Mouse (Mus musculus): ENCODE measurements around the gene Nrap.

Gene Nrap

DNA sequence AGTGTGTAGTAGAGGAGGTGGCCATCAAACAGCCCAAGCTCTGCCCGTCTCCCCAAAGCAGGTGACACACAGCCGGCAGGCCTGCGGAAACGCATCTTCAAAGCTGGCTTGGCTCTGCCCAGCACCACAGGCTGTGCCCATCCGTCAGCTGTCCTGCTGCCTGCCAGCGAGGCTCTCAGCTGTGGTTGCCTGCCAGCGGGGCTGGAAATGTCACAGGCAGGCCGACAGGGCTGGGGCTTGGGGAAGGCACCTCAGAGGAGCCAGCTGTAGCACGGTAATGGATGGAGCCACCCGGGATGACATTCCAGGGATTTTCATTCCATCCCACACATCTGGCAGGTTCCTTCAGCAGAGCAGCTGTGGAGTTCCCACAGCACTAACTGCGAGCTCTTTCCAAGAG is 89.0 kb downstream of the Nrap start:
- no peak for DNase-seq (ENCODE audit: low read depth)

DNA sequence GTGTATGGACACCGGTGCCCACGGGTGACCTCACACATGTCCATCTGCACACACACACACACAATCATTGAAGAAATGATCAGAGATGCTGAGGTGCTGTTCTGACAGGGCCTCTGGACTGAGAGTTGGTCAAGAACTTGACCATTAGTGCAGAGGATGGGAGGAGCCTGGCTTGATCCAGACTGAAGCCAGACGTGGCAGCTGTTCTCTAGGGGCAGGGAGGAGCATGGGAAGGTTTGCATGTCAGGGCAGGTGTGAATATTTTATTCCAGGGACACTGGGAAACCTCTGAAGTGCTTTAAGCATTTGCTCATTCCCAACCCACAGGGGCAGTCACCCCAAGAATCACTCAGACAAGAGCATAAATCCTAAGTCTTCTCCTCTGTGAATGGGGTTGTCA is 92.6 kb downstream of the Nrap start:
- no peak for DNase-seq (ENCODE audit: low read depth)

DNA sequence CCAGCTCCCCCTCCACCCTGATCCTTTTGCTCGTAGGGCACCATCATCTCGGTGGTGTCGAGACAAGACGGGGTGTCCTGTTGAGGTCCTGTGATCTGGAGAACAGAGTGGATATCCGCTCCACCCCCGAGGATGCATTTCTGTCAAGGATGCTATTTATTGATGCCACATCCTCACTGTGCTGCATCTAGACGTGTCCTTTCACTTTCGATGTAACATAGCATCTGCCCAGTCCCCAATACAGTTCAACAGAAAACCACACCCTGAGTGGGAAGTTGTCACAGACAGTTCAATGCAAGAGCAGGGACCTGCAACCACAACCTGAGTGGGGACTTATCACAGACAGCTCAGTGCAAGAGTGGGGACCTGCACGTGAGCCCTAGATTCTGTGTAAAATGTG is 93.2 kb downstream of the Nrap start:
- DNase-seq (ENCODE audit: low read depth): no peak

DNA sequence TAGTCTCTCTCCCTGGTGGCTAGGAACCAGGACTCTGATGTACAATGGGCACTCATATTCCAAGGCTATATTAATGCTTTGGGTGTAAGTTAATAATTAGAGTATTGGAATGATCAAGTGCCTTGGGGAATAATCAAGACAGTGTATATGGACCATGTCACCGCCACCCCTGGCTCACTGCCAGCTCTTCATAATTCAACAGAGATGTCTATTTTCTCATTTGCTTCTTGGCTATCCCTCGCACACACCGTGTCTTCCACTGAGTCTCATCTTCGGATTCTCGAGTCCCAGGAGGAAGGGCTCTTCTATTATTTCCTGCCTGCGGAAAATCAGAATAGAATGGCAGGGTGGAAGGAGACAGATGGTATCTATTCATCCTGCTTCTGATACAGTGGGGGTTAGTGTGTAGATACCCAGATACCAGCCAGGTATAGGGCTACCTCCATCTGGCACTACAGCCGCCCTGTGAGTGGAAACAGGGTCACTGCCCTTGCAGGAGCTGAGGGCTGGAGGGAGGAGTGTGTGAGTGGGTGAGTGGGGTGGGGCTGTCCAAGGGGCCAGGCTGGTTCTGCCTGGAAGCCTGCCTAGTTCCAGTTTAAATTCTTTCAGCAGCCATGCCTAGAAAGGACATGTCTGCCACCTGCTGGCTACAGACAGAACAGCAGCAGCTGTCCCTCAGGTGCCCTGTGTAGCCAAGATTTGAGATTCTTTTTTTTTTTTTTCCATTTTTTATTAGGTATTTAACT is 95.0 kb downstream of the Nrap start:
- peak; percentile 60 for DNase-seq (ENCODE audit: low read depth)

DNA sequence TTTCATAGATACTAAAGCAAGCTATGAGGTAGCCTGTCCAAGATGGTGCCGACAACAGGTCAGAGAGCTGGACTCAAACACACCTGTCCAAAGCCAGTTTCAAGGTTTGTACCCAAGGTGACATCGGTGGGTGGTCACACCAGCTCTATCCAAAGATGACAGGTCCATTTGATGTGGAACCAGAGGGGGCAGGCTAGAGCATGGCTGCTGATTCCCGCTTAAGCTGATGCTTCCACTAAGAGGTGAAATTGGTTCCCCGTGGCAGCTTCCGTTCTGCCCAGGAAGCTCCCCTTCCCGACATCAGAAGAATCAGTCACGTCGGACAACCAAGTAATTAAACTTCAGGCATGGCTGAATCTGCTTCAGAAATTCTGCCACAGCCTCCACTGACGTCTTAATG is 97.5 kb downstream of the Nrap start:
- no peak for DNase-seq (ENCODE audit: low read depth)

DNA sequence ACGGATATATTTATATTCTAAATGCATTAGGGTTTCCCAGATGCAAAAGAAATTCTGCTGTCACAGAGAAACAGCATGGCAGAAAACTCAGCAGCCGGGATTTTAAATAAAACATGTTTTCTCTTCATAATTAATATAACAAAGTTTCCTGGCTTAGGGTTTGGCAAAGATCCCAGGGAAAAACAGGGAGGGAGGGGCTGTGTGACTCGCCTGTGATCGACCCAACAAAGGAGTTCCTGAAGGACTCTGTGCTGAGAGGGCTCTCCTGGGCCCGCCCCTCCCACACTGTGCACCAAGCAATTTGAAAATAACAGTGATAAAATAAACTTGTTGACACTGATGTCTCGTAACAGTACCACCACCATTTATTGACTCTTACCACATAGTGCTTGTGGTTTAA is 97.9 kb downstream of the Nrap start:
- no peak for DNase-seq (ENCODE audit: low read depth)

DNA sequence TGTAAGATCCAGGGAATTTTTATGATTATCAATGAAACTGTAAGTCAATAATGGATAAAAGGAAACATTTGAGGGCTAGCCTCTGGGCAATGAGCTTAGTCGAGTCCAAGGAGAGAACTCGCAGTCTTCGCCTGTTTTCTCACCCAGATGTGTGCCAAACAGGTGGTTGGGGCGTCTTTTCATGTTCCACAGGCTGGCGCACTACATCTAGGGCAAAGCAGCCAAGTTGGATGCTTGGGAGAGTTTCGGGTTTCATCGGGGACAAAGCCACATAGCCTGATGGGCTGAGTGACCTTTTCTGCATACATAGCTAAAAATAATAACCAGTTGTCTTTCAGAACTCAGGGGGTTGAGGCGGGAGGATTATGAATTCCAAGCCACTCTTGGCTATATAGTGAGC is 100.2 kb downstream of the Nrap start:
- DNase-seq (ENCODE audit: low read depth): no peak

DNA sequence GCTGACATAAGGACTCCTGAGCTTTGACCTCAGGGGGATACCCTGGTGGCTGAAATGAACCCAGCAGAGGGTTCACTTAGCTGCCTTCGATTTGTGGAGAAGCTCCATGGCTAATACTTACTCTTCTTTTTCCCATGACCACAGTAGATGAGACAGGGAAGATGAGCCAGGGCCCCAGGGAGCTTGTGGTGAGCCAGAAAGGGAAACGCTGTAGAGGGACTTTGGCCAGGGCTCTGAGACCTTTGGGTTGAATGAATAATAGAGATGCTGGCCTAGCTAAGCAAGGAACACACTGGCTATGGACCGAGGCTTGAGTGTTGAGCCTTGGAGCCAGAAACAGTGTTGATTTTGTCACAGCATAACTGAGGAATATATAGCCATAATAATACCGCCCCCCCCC is 101.4 kb downstream of the Nrap start:
- DNase-seq (ENCODE audit: low read depth): no peak

DNA sequence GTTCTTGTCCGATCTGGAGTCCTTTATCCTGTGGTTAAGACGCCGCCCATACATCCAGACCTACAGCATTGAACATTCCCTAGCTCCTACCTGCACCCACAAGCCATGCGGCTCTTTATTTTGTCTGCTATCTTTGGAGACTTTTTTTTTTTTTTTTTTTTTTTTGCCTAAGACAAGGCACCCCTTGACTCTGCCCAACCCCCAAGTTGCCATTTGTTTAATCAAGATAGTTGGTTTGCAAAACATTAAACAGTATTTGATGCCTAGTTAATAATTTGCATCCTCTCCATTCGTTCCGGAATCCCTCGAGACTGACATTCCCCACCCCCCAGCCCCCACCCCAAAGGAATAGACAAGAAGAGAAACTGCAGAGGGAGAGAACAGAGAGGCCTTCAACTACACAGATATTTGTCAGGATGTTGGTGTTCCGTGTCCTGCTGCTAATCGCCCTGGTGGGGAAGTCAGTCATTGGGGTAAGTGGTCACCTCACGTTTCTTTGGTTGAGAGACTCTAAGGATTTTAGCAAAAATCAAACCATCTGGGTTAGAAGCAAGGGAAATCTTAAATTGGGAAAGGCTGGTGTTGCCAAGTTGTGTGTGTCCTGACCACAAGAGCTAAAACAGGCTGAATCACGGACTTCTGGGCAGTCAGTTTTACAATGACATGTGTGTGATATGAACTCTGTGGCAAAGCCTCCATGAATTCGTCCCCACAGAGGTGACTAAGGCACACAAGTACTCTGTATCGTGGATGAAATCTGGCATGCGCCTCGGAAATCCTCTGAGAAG is 102.1 kb downstream of the Nrap start:
- DNase-seq (ENCODE audit: low read depth): no peak

DNA sequence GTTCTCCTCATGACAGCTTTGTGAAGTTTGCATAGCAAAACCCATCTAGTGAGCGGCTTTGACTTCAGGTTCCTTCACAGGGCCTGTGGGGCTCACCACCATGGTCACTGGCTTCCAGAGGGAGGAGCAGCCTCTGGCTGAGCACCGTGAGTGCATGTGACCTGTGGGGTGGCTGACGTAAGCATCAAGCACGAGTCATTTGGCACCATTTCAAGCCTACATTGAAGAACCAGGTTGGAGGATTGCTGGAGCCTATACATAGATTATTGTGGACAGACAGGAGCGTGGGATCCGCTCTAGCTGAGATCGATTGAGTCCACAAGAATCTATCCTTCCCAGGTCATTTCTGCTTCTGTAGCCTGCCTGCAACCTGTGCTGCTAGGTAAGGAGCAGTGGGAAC is 103.0 kb downstream of the Nrap start, which contains the start of gene Habp2:
Gene Habp2, plus strand, starts transcription at position 272 of the 400 bp plus-strand sequence.
- no peak for DNase-seq (ENCODE audit: low read depth)

DNA sequence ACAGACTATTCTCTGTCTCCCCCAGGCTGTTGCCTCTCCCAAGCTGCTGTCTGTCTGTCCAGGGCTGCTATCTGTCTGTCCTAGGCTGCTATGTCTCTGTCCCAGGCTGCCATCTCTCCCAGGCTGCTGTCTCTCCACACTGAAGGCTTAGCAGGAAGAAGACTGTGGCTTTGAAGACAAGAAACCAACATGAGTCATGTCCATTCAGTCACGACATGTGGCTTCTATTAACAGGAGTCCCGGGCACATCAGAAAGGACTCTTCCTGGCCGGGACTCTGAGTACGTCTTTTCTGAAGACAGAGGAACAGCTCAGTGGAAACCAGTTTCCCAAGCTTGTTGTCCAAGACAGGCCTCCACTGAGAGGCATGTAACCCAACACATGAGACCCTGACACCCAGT is 104.6 kb downstream of the Nrap start:
- no peak for DNase-seq (ENCODE audit: low read depth)

DNA sequence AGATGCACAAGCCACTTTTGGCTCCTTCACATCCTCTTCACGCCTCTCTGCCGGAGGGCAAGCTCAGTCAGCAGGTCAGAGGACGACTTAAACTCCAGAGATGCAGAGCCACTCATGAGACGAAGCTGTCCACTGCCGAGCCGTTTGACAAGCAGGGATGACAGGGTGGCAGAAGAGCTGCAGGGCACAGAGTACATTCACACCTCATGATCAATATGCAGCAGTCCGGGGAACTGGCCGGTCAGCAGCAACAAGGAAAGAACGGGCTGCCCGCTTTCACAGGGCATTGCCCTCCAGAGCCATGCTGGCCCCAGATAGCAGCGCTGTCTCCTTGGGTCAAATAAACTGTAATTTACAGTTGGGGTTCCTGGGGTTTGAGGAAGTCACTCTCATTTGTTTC is 111.5 kb downstream of the Nrap start:
- DNase-seq (ENCODE audit: low read depth): no peak

DNA sequence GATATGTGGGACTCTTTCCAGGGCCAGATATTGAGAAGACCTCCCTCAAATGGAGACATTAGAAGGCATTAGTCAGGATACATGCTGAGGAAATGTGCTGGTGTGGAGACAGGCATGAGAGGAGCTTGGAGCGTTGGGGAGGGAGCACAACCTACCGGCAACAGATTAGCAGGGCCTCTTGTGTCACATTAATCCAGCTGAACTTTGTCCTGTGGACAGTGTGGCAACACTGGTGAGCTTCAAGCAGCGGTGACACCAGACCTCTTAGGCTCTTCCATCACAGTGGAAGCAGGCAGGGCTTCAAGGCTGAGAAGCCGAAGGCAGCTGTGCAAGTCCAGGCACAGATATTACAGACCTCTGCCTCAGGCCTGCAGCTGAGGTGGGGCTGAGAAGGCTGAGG is 111.9 kb downstream of the Nrap start:
- DNase-seq (ENCODE audit: low read depth): no peak

DNA sequence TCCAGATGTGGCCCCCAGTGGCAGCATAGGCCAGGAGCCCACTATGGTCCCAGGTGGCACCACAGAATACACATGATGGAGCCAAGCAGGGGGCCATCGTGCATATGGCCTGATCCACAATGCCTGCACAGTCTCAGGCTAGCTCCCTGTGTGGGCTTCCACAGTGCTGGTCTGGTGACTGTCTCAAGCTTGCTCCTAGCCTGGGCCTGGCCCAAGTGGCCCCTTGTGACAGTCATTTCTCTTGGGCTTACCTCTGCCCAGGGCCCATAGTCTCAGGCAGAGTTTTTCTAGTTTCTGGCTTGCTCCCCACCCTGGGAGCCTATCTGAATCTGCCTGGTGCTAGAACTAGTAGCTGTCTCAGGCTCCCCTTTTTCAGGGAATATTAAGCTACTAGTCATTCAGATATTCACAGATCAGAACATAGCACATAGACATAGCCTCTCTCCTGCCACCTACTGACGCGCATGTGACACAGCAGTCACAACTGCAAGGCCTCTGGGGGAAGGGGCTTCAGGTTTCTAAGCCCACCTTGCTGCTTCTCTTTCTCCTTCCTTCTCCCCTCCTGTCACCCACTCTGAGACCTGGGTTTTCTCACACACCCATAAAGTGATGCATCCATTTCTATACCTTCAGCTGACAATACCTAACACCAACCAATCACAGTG is 112.6 kb downstream of the Nrap start:
- no peak for DNase-seq (ENCODE audit: low read depth)

DNA sequence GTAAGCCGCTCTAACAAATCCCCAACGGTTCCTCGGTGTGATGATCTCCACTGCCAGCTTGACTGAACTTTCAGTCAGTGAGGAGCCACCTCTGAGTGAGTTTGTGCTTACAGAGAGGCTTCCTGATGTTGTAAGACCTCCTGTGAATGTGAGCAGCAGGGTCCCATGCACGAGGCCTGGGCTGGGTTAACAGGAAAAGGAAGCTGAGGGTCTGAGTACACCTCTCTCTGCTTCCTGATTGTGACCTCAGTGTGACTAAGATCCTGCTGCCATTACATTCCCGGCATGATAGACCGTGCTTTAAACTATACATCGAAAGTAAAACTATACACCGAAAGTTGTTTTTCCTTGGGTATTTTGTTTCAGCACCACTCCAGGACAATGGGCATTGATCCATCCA is 117.8 kb downstream of the Nrap start:
- no peak for DNase-seq (ENCODE audit: low read depth)

Data from naive thymus-derived CD4-positive, alpha-beta T cell, adult 2 months (primary cell).